Mouse (Mus musculus): ENCODE results near the gene Mageb1.
"Not testable (repeated sequence)": the region's sequence is repeated elsewhere in the genome, so short reads cannot be mapped to it uniquely, and the experiment has no call there.

Gene Mageb1

GRCm38 (mm10) chrX:92016233-92016632, at the start of gene Mageb1:
Gene Mageb1 (minus strand): TSS chrX:92016333.
- not testable (repeated sequence) for DNase-seq

Data from cerebellum, postnatal 36 days (tissue).